Mouse (Mus musculus) T-helper 17 cell (primary cell): Measurements from ENCODE around the gene Jtb.

Experiments used
- in situ Hi-C, 2 experiments: fragments of 300-600 bp; cut with MboI, MseI; formaldehyde crosslinking; loops; 1 replicate in 1 of 2; 2 replicates in 1 of 2; pipeline ENCODE4 v1.15.1; 2025; ENCODE audit warnings: high pct_unique_total_duplicates in 2 of 2

Gene Jtb

GRCm38 (mm10) chr3:90258521-90258920 is 27.1 kb downstream of the Jtb start:
- in situ Hi-C loops, result no loop called here

GRCm38 (mm10) chr3:90263121-90263771 is 31.8 kb downstream of the Jtb start:
- in situ Hi-C loops, result no loop called here

- in situ Hi-C loops, result no loop called here
Observed at GRCm38 (mm10) chr3:90264687-90265033, 33.3 kb downstream of the Jtb start.

GRCm38 (mm10) chr3:90265034-90265931 is 33.9 kb downstream of the Jtb start, which contains the start of gene Dennd4b:
Gene Dennd4b, plus strand, starts transcription at chr3:90265185.
- in situ Hi-C loops, result no loop called here

GRCm38 (mm10) chr3:90265932-90266741 is 34.7 kb downstream of the Jtb start:
- in situ Hi-C loops, result no loop called here

GRCm38 (mm10) chr3:90266901-90267775 is 35.7 kb downstream of the Jtb start:
- in situ Hi-C loops, result no loop called here

- in situ Hi-C loops, result no loop called here
Observed at GRCm38 (mm10) chr3:90268190-90268589, 36.8 kb downstream of the Jtb start.

GRCm38 (mm10) chr3:90268971-90269370 is 37.6 kb downstream of the Jtb start:
- in situ Hi-C loops, result no loop called here

GRCm38 (mm10) chr3:90270784-90271183 is 39.4 kb downstream of the Jtb start:
- in situ Hi-C loops, result loop anchor here in 1 of 2 experiments (5.0 kb wide), 1 partner anchor 97 kb away; no protein-coding TSS in a partner anchor

GRCm38 (mm10) chr3:90272170-90272569 is 40.8 kb downstream of the Jtb start:
- in situ Hi-C loops, result loop anchor here in 1 of 2 experiments (5.0 kb wide), 1 partner anchor 95 kb away; no protein-coding TSS in a partner anchor

GRCm38 (mm10) chr3:90273855-90274254 is 42.5 kb downstream of the Jtb start:
- in situ Hi-C loops, result loop anchor here in 1 of 2 experiments (5.0 kb wide), 1 partner anchor 93 kb away; no protein-coding TSS in a partner anchor

GRCm38 (mm10) chr3:90275286-90275685 is 43.9 kb downstream of the Jtb start:
- in situ Hi-C loops, result no loop called here

- in situ Hi-C loops, result no loop called here
Observed at GRCm38 (mm10) chr3:90276858-90277257, 45.5 kb downstream of the Jtb start.

- in situ Hi-C loops, result no loop called here
Observed at GRCm38 (mm10) chr3:90277793-90278192, 46.4 kb downstream of the Jtb start.

- in situ Hi-C loops, result no loop called here
Observed at GRCm38 (mm10) chr3:90278211-90278610, 46.8 kb downstream of the Jtb start.

- in situ Hi-C loops, result no loop called here
Observed at GRCm38 (mm10) chr3:90279216-90279615, 47.8 kb downstream of the Jtb start.

- in situ Hi-C loops, result no loop called here
Observed at GRCm38 (mm10) chr3:90279743-90280142, 48.3 kb downstream of the Jtb start.

- in situ Hi-C loops, result no loop called here
Observed at GRCm38 (mm10) chr3:90280708-90281107, 49.3 kb downstream of the Jtb start.

- in situ Hi-C loops, result no loop called here
Observed at GRCm38 (mm10) chr3:90284150-90284549, 52.8 kb downstream of the Jtb start.
